Mouse (Mus musculus): ENCODE results near the gene Scrn2. TPM values are rescaled to one million over a fixed set of nuclear protein-coding genes. Genes with fewer than 3 reads are reported as not detected.

Gene Scrn2
- polyA plus RNA-seq, 1 experiment, result 50.0 TPM

GRCm38 (mm10) chr11:96997380-96997956 lies 32.3 kb upstream of the Scrn2 start:
- no peak overlapping the region for H3K27ac ChIP-seq (ENCODE audit: insufficient read depth, low read depth, low read length)
- WGBS, result 6% methylated on average over 29 of the region's 30 CpGs

GRCm38 (mm10) chr11:97003170-97003569 lies 26.6 kb upstream of the Scrn2 start:
- 39% methylated on average over 5 of the region's 5 CpGs for WGBS
- no peak for TF ChIP-seq CTCF (IDR thresholded peaks at IDR 0.05; ENCODE audit: extremely low read depth, insufficient read length, insufficient replicate concordance, low read depth, low read length)
- no peak for TF ChIP-seq POLR2A (IDR thresholded peaks at IDR 0.05; ENCODE audit: low read depth, low read length)
- Histone ChIP-seq H3K27me3 (ENCODE audit: control insufficient read depth, insufficient read depth, low read length) (0 out of 2 replicates have a peak, but pooled peaks cover 17% of the 10 kb centered on the region), H3K4me1 (ENCODE audit: control insufficient read depth, insufficient read depth, insufficient read length, low read length) (no peaks in the 10 kb centered on the region), H3K4me3 (ENCODE audit: low read depth, low read length) (no peak overlapping the region), H3K27ac (ENCODE audit: insufficient read depth, low read depth, low read length) (no peak overlapping the region), H3K36me3 (ENCODE audit: control insufficient read depth, insufficient read depth, low read length) (no peaks in the 10 kb centered on the region)

More at GRCm38 (mm10) chr11:96997380-96997956, 32.3 kb upstream of the Scrn2 start:
- Histone ChIP-seq H3K4me3 (ENCODE audit: low read depth, low read length) (peak overlapping the region; percentile 47), H3K27me3 (ENCODE audit: control insufficient read depth, insufficient read depth, low read length) (peaks cover 17% of the 10 kb centered on the region), H3K36me3 (ENCODE audit: control insufficient read depth, insufficient read depth, low read length) (no peaks in the 10 kb centered on the region), H3K4me1 (ENCODE audit: control insufficient read depth, insufficient read depth, insufficient read length, low read length) (peaks cover 11% of the 10 kb centered on the region)
- no peak for TF ChIP-seq CTCF (IDR thresholded peaks at IDR 0.05; ENCODE audit: extremely low read depth, insufficient read length, insufficient replicate concordance, low read depth, low read length)
- TF ChIP-seq POLR2A (IDR thresholded peaks at IDR 0.05; ENCODE audit: low read depth, low read length), result no peak

- H3K4me1 ChIP-seq (ENCODE audit: control insufficient read depth, insufficient read depth, insufficient read length, low read length), result no peaks in the 10 kb centered on the region
- no peaks in the 10 kb centered on the region for H3K36me3 ChIP-seq (ENCODE audit: control insufficient read depth, insufficient read depth, low read length)
- H3K27ac ChIP-seq (ENCODE audit: insufficient read depth, low read depth, low read length), result no peak overlapping the region
- 57% methylated on average over 9 of the region's 9 CpGs for WGBS
- H3K4me3 ChIP-seq (ENCODE audit: low read depth, low read length), result no peak overlapping the region
- no peak for TF ChIP-seq POLR2A (IDR thresholded peaks at IDR 0.05; ENCODE audit: low read depth, low read length)
- no peak for TF ChIP-seq CTCF (IDR thresholded peaks at IDR 0.05; ENCODE audit: extremely low read depth, insufficient read length, insufficient replicate concordance, low read depth, low read length)
- peaks cover 26% of the 10 kb centered on the region for H3K27me3 ChIP-seq (ENCODE audit: control insufficient read depth, insufficient read depth, low read length)
These were observed 22.5 kb upstream of the Scrn2 start for GRCm38 (mm10) chr11:97007093-97007794.

- Histone ChIP-seq H3K4me3 (ENCODE audit: low read depth, low read length) (no peak overlapping the region), H3K27ac (ENCODE audit: insufficient read depth, low read depth, low read length) (no peak overlapping the region), H3K4me1 (ENCODE audit: control insufficient read depth, insufficient read depth, insufficient read length, low read length) (no peaks in the 10 kb centered on the region), H3K36me3 (ENCODE audit: control insufficient read depth, insufficient read depth, low read length) (no peaks in the 10 kb centered on the region), H3K27me3 (ENCODE audit: control insufficient read depth, insufficient read depth, low read length) (peaks cover 40% of the 10 kb centered on the region)
- 50% methylated on average over 8 of the region's 8 CpGs for WGBS
- TF ChIP-seq CTCF (IDR thresholded peaks at IDR 0.05; ENCODE audit: extremely low read depth, insufficient read length, insufficient replicate concordance, low read depth, low read length) (no peak), POLR2A (IDR thresholded peaks at IDR 0.05; ENCODE audit: low read depth, low read length) (no peak)
These were observed 20.4 kb upstream of the Scrn2 start for GRCm38 (mm10) chr11:97009198-97009790.

GRCm38 (mm10) chr11:97013121-97013670 lies 16.5 kb upstream of the Scrn2 start, which contains the start of gene Sp6:
Sp6 (plus strand) TSS chr11:97013394.
- Histone ChIP-seq H3K27me3 (ENCODE audit: control insufficient read depth, insufficient read depth, low read length) (peaks cover 57% of the 10 kb centered on the region), H3K36me3 (ENCODE audit: control insufficient read depth, insufficient read depth, low read length) (no peaks in the 10 kb centered on the region), H3K27ac (ENCODE audit: insufficient read depth, low read depth, low read length) (no peak within 1 kb of the TSS), H3K4me1 (ENCODE audit: control insufficient read depth, insufficient read depth, insufficient read length, low read length) (no peaks in the 10 kb centered on the region), H3K4me3 (ENCODE audit: low read depth, low read length) (no peak within 1 kb of the TSS)
- 32% methylated on average over 8 of the region's 8 CpGs for WGBS
- no peak for TF ChIP-seq POLR2A (IDR thresholded peaks at IDR 0.05; ENCODE audit: low read depth, low read length)
- no peak for TF ChIP-seq CTCF (IDR thresholded peaks at IDR 0.05; ENCODE audit: extremely low read depth, insufficient read length, insufficient replicate concordance, low read depth, low read length)

GRCm38 (mm10) chr11:97017696-97018582 lies 11.8 kb upstream of the Scrn2 start:
- WGBS, result 3% methylated on average over 36 of the region's 36 CpGs
- peaks cover 61% of the 10 kb centered on the region for H3K27me3 ChIP-seq (ENCODE audit: control insufficient read depth, insufficient read depth, low read length)

More at GRCm38 (mm10) chr11:97017696-97018582, 11.8 kb upstream of the Scrn2 start:
- Histone ChIP-seq H3K36me3 (ENCODE audit: control insufficient read depth, insufficient read depth, low read length) (no peaks in the 10 kb centered on the region), H3K4me1 (ENCODE audit: control insufficient read depth, insufficient read depth, insufficient read length, low read length) (peaks cover 12% of the 10 kb centered on the region), H3K27ac (ENCODE audit: insufficient read depth, low read depth, low read length) (no peak overlapping the region), H3K4me3 (ENCODE audit: low read depth, low read length) (peak overlapping the region; percentile 52)
- TF ChIP-seq CTCF (IDR thresholded peaks at IDR 0.05; ENCODE audit: extremely low read depth, insufficient read length, insufficient replicate concordance, low read depth, low read length) (no peak), POLR2A (IDR thresholded peaks at IDR 0.05; ENCODE audit: low read depth, low read length) (no peak)

All from small intestine, adult 2 months (tissue).